Mouse (Mus musculus) lung, postnatal 10 days (tissue): Measurements from ENCODE around the gene Aldh4a1.

Experiments used
- DNase-seq: peaks from one replicate; pipeline ENCODE4 v3.0.0; 2021

The Aldh4a1 gene

GRCm38 (mm10) chr4:139683728-139684638 lies 61.3 kb downstream of the Aldh4a1 start:
- peak; percentile 17 for DNase-seq

GRCm38 (mm10) chr4:139684639-139685017 lies 62.0 kb downstream of the Aldh4a1 start:
- peak; percentile 65 for DNase-seq

GRCm38 (mm10) chr4:139688058-139688457 lies 65.4 kb downstream of the Aldh4a1 start:
- no peak for DNase-seq

- DNase-seq, result no peak
Measured at GRCm38 (mm10) chr4:139689627-139690269, 67.1 kb downstream of the Aldh4a1 start.

DNA sequence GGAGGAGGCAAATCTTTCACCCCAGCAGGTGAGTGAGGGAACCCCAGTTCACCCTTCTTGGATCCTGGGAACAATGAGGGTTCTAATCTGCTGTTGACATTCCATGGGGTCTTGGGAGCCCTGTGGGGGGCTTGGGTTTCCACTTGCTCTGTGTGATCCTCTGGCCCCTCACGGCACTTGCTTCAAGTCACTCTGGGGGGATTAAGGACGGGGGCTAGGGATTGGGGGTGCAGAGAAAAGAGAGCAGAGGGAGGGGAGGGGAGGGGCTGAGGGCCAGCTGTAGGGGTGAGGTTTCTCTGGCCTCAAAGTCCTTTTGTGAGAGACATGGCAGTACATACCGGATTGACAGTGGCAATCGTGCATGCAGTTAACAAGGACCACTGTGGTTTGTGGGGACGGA lies 70.6 kb downstream of the Aldh4a1 start:
- no peak for DNase-seq

DNA sequence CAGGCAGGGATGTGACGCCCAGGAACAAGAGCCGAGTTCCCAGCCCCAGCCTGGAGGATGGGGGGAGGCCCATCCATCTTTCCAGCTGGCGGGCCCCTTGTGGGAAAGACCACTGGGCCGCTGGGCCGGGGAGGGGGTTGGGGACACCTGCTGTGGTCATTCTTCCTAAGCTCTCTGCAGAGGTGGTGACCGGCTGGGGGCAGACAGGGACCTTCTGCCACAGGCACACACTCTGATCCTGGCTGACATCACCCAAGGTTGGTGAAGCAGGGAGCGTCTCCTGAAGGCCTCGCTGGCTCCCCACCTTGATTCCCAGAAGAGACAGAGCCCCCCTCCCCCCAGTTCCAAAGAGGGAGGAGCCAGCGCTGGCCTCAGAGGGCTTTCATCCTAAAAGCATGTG lies 75.1 kb downstream of the Aldh4a1 start:
- no peak for DNase-seq

- peak; percentile 30 for DNase-seq
Measured at GRCm38 (mm10) chr4:139698602-139699001, 75.9 kb downstream of the Aldh4a1 start.
